Mouse (Mus musculus) embryonic fibroblast, embryonic 13.5 days (primary cell): Measurements from ENCODE around the gene Nthl1.

Experiments
- CTCF ChIP-seq: IDR thresholded peaks from 2 replicates; pipeline ENCODE4 v1.5.1; 2011; ENCODE audit warnings: mild to moderate bottlenecking, control low read depth, low read length, moderate library complexity, borderline replicate concordance; ENCODE audit not compliant: insufficient read depth
- POLR2A ChIP-seq: IDR thresholded peaks from 2 replicates; pipeline ENCODE4 v1.6.1; 2011; ENCODE audit warnings: low read depth, mild to moderate bottlenecking, control low read depth, low read length, moderate library complexity

DNA sequence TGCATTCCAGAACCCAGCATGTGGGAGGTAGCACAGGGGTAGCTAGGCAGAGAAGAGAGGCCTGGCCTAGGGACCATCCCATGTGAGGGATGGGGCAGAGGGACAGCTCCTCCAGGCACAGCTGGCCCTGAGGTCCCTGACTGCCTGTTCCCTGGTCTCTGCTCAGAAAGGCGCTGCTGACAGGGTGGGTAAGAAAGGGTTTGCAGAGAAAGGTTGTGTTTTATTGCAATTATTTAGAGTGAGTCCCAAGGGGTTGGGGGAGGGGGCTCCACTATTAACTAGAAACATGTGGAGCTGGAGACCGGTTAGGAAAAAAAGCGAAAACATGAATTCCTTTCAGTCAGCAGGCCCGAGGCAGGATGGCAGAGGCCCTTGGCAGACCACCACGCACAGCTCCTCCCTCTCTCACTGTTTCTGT, 7.1 kb downstream of the Nthl1 start:
- no peak for TF ChIP-seq CTCF
- TF ChIP-seq POLR2A = no peak
